Mouse (Mus musculus) small intestine, adult 2 months (tissue): ENCODE data around the gene Trabd2b.

Experiments used
- CTCF ChIP-seq: fragments of 200-500 bp; IDR thresholded peaks from 2 replicates; pipeline ENCODE4 v1.5.1; 2012; ENCODE audit warnings: low read depth, mild to moderate bottlenecking, control low read depth, inconsistent platforms, low read length, moderate library complexity, mixed read lengths; ENCODE audit not compliant: insufficient replicate concordance, insufficient read length; ENCODE audit errors: extremely low read depth
- POLR2A ChIP-seq: fragments of 200-500 bp; IDR thresholded peaks from 2 replicates; pipeline ENCODE4 v1.6.1; 2012; ENCODE audit warnings: low read depth, mild to moderate bottlenecking, control low read depth, inconsistent platforms, low read length, moderate library complexity

DNA sequence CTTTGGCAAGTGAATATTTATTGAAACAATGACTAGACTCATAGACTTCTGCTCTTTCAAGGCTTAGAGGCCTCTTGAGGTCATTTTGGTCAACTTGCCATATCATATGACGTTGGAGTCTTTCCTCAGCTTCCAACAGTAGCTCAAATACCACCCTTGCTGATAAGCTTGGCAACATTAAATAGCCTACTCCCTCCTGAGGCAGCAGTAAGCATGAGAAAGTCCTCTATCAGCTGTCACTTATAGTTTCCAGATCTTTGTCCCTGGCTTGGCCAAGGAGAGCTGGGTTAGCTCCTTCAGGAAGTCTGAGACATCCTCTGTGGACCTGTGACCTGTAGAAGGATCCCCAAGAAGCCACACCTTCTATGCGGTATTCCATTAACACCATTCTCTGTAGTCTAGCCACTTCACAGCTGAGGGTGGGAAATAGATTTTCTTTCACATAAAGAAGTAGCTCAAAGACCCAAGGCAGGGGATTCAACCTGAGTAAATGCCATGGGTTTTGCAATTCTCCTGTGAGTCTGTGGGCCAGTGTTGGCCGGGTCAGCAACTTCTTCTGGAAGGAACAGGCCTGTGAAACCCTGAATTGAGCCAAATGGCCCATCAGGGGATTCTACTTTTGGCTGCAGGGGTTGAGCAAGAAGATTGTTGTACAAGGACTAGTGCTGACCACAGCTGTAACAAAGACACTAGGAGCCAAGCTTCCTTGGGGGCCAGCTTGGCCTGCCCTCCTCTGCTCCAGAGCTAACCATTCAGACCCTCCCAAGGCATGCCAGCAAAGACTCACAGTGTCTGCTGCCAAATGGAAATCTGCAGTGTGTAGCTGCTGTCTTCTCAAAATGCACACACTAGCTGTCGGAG, 127.6 kb downstream of the Trabd2b start:
- TF ChIP-seq CTCF (no peak), POLR2A (no peak)
